Mouse (Mus musculus): ENCODE data around the gene Sulf2.

Sulf2 gene

DNA sequence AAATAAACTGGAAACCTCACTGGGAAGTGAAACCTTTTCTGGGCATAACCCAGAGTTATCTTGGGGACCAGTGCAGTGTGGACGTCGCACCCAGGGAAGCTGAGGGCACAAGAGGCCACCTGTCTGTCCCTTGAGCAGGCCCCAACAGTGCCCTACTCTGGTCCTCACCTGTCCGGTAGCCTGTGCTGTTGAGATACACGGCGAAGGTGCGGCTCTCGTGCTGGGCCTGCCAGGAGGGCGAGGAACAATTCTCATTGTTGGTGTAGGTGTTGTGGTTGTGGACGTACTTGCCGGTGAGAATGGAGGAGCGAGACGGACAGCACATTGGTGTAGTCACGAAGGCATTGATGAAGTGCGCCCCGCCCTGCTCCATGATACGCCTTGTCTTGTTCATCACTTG is 38.8 kb downstream of the Sulf2 start:
- no peak for DNase-seq (ENCODE audit: low read depth)

DNA sequence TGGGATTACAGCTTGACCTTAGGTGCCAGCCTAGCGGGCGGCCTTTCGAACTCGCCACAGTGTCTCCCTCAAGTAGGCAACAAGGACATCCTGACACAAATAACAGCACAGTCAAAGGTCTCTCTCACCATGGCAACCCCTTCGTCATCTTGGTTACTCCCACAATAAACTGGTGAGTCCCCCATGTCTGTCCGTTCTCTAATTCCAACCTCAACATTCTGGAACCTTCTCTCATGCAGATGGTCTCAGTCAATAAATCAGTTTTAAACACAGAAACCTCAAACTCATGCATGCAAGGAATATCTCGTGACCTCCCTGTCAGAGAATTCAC is 39.2 kb downstream of the Sulf2 start:
- no peak for DNase-seq (ENCODE audit: low read depth)

DNA sequence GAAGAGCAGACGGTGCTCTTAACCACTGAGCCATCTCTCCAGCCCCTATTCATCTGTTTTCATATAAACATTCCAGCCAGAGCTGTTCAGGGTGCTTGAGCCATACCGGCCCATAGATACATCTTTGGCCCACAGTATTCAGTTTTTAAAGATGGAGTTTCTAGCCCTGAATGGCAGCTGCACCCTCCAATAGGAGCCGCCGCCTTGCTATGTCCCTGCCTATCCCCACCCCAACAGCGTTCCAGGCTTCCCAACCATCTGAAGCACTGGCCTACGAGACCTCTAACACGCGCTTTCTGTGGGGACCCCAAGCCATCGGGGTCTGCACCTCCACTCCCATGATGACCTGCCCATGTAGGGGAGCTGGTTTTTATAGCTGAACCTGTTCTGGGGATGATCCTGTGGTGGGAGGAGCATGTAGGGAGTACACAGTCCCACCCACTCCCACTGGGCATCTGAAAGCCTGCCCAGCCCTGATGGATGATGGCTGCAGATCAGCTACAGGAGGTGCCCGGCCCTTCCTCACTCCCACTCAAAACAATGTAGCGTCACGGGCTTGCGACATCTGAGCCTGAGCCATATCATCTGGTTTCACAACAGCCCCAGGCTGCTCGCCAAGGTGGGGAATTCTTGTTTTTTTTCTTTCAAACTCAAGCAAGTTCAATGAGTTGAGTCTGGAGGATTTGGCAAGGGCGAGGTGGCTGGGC is 39.7 kb downstream of the Sulf2 start:
- peak; percentile 34 for DNase-seq (ENCODE audit: low read depth)

DNA sequence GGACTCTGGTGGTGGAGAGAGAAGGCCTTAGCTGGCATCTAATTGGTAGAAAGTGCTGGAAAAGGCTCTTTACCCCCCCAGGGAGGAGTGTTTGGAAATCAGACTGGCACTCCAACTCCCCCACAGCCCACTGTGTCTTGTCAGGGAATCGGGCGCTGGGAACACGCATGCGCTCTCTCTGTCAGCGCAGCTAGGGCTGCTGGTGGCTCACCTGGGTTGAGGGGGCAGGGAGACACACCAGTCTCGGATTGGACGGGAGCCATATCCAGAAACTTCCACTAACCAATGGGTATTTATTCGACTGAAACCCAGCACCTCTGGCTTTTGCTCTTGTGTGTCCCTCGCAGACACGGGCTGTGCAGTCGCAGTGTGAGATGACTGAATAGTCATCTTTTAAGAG is 42.5 kb downstream of the Sulf2 start:
- DNase-seq (ENCODE audit: low read depth), result no peak

DNA sequence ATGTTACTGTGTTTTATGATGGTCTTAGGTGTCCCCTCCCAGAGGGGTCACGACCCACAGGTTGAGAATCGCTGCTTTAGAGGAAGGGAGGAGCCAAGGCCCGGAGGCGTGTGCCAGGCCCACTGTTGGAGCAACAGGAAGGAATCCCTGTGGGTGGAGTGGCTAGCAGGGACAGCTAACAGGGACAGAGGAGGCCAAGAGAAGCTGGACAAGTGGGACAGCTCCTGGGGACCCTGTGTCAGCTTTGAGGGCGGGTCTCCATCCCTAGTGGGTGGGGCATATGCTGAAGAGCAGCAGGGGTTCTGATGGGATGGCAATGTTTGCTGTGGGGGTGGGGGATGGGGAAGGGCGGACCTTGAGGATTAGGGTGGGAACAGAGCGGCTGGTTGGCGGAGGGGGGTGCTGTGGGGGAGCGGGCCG is 43.6 kb downstream of the Sulf2 start:
- DNase-seq (ENCODE audit: low read depth), result no peak

DNA sequence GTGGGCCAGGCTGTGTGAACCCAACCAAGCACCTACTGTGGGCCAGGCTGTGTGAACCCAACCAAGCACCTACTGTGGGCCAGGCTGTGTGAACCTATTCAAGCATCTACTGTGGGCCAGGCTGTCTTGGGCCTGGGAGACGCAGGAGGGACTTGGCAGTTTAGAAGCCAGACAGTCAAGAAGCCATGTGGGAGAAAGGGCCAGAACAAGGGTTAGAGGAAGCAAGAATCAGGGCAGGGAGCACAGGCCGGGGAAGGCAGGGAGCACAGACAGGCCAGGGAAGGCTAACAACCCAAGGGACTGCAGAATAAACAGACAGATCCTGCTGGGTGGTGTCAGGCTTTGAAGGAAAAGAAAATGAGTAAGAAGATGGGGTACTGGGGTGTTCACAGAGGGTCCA is 44.2 kb downstream of the Sulf2 start:
- no peak for DNase-seq (ENCODE audit: low read depth)

DNA sequence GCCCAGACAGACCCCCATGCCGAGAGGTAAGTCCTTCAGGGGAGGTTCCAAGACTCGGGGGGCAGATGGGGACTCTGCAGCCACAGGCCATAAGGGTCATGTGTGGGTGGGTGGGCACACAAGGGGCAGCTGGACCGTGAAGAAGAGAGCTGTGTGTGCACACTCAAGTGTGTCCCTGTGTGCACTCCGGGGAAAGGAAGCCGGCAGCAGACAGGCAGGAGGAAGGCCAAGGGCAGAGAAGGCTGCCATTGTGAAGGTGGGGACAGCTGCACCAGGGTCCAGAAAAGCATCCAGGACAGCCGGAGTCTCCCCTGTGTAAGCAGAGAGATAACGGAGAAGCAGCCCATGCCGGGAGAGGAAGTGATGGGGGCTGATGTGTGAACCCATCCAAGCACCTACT is 44.7 kb downstream of the Sulf2 start:
- no peak for DNase-seq (ENCODE audit: low read depth)

DNA sequence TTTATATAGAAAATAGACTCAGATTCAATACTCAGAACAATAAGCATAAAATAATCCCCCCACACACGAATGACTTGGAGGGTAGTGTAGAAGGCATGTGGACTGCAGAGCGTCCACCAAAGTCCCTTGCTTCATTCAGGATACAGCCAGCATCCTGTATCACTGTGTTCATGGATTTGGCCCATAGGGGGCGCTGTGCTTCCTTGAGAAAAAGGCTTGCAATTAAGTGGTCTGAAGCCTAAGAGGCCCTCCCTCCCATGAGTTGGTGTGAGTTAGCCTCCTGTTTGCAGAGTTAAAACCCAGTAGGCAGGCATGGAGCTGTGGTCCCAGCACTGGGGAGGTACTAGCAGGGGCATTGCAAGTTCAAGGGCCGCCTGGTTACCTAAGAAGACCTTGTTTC is 47.1 kb downstream of the Sulf2 start:
- DNase-seq (ENCODE audit: low read depth), result peak; percentile 81

DNA sequence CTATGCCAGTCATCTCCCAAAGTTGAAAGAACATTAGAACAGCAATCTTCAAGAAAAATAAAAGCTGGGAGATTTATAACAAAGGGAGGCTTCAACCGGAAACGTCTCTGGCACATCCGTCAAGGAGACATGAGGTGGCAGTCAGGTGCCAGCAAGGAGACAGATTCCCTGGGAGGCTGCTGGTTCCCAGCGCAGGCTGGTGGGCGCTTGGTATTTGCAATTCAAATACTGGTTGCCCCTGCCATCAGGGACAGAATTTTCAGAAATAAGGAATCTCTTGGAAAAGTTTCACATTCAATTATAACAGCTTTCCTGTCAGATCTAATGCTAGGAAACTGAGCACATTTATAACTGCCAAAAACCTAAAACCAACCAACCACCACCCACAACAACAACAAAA is 47.6 kb downstream of the Sulf2 start:
- no peak for DNase-seq (ENCODE audit: low read depth)

DNA sequence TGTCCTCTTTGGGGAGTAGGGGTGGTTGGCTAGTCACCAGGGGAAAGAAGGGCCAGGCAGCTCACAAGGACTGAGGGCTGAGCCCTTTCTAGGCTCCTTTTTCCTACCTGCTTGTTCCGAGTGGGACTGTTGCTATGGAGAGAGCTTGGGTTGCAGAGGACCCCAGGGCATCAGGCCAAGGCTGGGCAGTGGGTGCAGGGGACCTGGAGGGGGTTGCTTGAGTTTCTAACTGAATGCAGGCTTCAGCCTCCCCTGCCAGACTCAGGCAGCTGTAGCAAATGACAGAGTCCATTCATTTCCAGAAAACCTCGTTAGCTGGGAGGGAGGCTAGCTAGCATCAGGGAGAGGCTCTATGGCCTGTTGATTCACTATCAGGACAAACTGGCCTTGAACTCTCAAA is 48.8 kb downstream of the Sulf2 start:
- DNase-seq (ENCODE audit: low read depth), result no peak

DNA sequence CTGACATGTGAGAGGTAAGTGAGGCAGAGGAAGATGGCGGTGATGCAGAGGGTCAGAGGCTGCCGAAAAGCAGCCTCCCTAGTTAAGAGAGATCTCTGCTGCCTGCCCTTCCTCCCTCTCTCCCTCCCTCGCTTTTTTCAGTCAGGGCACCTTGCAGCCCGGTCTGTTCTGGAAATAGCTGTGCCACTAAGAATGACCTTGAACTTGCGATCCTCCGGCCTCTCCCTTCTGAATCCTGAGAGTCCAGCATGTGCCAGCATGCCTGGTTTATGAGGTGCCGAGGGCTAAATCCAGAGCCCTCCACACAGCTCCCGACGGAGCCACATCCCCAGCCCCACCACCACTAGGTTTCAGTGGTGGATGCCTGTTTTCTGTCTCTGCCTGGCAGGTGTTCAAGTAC is 49.6 kb downstream of the Sulf2 start:
- no peak for DNase-seq (ENCODE audit: low read depth)

DNA sequence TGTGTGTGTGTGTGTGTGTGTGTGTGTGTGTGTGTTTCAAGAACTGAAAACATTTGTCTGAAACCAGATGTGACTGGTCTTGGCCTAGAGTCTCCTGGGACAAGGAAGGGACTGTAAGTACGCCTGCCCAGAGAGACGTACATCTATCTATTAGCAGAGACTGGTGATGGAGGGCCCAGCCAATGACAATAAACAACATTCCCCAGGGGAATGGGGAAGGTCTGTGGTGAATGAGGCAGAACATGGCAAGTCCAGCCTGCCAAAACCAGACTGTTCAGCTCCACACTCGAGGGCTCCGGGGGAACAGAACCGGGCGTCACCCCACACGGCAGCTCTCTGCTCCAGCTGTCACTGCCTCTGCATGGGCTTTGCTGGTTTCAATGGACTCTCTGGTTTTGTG is 52.6 kb downstream of the Sulf2 start:
- no peak for DNase-seq (ENCODE audit: low read depth)

DNA sequence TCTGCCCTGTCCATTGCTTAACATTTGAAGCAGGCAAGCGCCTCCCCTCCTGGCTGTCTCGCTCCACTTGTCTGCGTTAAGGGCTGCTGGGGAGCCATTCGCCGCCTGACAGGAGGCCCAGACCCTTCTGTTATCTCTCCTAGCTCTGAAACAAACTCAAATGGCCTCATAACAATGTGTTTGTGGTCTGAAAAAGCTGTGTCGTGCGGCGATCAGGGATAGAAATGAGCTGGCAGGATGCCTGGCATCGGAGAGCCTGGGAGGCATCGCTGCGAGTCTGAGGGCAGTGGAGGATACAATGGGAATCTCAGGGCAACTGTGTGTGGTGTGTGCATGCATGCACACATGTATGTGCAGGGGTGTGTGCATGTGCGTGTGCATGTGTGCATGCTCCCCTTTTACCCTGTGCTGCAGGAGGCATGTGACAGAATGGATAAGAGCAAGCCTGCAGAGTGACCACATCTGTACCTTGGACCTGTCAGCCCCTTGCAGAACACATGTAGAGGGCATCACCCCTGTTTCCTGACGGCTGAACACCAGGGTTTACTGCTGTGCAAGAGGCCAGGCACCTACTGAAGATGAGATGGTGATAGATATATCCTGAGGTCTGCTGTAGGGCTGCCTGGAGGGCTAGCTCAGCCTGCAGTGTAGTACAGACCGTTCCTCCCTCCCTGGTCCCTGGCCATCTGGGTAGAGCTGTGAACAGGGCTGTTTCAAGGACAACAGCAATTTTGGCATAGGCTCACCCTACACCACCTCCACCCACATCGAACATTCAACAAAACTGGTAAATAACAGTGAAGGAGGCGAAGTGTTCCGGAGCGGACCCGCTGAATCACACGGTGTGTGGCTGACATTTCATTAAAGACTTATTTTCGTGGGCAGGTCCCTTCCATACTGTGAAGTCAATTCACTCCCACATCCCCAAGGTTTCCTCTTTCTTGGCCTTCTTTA is 54.9 kb downstream of the Sulf2 start:
- no peak for DNase-seq (ENCODE audit: low read depth)

DNA sequence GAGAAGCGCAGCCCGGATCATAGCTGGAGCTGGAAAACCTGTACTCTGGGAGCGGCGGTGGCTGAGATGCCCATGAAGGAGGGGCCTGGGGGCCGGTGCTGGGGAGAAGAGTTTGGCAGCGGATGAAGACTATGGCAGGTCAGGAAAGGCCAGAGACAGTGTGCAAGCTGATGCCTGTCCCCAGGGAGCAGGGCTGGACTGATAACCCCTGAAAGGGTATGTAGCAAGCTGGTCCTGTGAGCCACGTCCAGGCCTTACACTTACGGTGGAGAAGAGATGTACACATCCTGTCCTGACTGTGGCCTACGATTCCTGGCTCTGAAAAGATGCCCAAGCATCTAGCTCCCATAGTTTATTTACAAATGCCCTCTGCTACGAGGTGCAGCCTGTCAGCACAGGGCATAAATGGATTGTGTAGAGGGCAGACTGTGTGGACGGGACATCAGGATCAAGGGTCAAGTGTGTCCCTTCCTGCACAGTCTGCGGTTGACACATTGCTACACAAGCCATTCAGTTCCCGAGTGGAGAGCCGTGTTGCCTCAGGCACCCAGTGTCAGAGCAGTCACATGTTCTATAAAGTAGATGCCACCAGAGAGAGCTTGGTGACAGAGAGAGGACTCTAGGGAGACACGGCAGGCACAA is 57.0 kb downstream of the Sulf2 start:
- no peak for DNase-seq (ENCODE audit: low read depth)

DNA sequence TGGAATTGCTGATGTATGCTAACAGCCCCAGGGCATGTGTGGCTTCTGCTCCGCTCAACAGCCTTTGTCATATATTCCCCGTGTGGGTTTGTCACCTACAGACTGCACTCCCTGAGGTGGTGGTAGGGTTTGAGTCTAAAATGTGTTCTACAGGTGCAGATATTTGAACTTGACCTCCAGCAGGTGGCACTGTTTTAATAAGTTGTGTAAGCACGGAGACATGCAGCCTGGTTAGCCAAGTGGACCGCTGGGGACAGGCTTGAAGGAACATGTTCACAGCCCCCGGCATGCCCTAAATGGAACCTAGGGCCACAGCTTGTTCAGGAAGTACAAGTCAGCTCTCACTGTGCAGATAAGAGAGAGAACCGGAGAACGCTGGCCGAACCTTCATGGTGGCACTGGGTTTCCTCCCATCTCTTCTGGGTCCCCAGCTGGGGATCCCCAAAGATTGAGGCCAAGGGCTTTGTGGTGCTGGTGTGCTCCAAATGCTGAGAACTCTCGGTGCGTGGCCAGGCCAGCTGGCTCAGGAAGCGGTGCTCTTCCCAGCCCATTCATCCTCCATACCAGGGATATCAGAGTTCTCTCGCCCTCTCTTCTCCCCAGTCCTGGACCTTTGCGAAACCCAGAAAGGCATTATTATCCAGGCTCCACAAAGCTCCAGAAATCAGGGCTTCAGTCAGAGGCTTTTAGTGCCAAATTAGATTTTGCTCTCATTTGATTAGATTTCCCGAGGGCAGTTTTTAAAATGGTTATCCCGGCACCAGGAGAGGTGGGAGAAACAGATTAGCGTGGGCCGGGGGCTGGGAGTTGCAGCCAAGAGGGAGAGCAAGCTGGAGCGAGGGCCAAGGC is 57.8 kb downstream of the Sulf2 start:
- peak; percentile 79 for DNase-seq (ENCODE audit: low read depth)

DNA sequence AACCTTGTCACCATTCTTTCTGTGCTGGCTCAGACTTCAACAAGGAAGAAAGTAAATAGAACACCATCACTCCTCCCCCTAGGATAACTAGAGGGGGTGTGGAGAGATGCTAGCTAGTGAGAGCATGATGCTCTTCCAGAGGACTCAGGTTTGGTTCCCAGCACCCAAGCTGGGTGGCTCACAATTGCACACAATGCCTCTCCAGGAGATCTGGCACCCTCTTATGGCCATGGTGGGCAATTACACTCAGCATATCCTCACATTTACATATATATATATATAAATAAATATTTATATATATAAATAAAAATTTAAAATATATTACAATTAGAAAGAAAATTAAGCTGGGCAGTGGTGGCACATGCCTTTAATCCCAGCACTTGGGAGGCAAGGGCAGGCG is 58.6 kb downstream of the Sulf2 start:
- no peak for DNase-seq (ENCODE audit: low read depth)

DNA sequence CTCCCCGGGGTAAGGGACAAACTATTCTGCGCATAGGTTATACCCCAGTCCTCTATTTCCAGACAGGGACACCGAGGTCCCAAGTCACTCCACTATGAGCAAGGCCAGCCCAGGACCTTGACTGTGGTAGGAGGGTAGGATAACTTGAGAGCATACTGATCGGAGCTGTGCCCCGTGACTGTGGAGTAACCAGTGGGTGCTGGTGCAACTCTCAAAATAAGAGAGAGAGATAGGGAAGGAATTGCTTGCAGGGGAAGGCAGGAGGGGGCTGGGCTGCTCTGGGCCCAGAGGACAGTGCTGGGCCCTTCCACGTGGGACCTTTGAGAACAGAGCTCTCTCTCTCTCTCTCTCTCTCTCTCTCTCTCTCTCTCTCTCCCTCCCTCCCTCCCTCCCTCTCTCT is 59.2 kb downstream of the Sulf2 start:
- DNase-seq (ENCODE audit: low read depth), result no peak

DNA sequence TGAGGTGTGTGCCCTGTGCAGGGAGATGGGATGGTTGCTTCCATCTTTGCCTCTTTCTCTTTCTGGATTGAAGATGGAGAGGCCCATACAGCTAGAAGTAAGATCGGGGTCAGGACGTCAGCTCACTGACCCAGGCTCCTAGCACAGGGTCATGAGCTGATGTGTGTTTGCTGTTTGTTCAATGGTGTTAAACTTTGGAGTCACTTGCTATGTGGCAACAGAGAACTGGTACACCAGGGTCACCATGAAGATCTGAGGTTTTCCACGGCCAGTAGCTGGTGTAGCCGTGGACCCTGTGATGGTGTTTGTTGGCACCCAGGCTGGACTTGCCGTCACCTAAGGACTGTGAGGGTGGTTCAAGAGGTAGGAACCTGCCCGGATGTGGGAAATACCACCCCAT is 63.1 kb downstream of the Sulf2 start:
- DNase-seq (ENCODE audit: low read depth), result no peak

DNA sequence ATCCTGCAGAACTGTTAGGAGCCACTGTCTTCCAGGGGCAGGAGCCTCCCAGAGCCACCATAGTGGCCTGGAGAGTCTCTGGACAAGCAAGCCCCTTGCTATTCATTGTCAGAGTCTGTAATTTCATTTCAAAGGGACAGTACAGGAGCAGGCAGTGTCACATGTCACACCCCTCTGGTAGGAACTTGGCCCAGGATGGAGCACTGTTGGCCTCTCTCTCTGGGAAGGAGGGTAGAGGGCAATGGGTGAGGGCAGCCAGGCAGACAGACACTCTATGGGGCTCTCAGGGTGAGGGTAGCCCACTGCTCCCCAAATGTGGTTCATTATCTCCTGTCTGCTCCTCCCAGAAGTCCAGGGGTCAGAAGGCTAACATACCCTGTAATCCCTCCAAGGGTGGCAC is 63.9 kb downstream of the Sulf2 start:
- DNase-seq (ENCODE audit: low read depth), result no peak

DNA sequence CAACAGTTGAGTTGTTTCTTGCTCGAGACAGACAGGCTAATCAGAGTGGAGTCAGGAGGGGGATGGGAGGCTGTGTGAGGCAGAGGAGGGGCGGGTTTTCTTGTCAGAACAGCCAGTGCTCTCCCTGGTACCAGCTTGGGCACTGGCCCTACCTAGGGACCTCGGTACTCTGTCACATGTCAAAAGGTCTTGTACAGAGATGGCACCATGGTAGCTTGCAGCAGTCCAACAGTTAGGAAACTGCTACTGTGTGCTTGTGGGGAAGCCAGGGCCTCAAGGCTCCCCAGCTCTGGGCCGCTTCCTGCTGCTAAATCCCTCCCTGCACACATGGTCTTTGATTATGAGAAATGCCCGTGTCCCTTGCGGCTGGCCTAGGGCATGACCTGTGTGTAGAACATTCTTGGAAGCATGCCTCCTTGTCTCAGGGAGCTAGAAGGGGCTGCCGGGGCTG is 65.3 kb downstream of the Sulf2 start:
- no peak for DNase-seq (ENCODE audit: low read depth)

DNA sequence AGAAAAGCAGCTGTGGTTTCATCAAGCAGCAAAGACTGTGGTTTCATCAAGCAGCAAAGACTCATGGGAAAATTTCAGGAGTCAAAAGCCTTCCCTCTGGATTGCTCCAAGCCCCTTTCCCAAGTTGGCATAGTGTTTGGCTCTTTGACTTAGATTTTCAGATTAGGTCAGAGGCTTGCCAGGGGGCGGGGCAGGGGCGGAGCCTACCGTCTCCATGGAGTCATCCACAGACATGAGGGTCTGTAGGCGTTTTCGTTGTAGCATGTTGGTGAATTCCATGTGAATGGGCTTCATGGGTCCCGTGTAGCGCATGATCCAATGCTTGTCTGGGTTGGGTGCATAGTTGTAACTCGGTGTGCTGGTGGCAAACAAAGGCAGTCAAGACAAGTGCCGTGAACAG is 66.5 kb downstream of the Sulf2 start:
- DNase-seq (ENCODE audit: low read depth), result no peak

All from 416B (cell line).